Mouse (Mus musculus) layer of hippocampus, adult 9-11 months (tissue): ENCODE data around the gene Tcf7l1.

Source experiments
- DNase-seq: peaks from one replicate; pipeline ENCODE4 v3.0.0; 2022

The Tcf7l1 gene

DNA sequence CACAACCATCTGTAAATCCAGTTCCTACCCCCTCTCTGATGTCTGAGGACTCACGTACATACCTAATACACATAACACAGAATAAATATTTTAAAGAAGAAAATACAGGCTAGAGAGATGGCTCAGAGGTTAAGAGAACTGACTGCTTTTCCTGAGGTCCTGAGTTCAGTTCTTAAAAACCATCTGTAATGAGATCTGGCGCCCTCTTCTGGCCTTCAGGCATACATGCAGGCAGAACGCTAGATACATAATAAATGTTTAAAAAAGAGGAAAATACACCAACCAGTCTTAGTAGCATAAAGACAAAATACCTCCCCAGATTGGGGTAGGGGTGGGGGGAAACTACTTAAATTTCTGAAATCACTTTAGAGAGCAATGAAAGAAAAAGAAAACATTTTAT lies 131.0 kb downstream of the Tcf7l1 start:
- no peak for DNase-seq

DNA sequence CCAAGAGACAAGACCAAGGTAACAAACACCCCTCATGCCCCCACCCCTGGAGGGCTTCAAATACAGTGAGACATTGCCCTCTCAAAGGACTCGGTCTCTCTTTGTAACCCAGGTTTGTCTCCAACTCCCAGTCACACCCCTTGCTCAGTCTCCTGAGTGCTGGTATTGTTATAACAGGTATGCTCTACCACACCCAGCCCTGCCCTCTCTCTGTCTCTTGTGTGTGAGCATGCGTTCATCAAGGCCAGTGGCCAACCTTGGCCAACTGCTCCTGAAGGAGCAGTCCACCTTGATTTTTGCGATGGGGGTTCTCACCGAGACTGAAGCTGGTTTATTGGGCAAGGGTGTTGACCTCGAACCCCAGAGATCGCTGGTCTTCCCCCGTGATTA lies 133.0 kb downstream of the Tcf7l1 start:
- no peak for DNase-seq

DNA sequence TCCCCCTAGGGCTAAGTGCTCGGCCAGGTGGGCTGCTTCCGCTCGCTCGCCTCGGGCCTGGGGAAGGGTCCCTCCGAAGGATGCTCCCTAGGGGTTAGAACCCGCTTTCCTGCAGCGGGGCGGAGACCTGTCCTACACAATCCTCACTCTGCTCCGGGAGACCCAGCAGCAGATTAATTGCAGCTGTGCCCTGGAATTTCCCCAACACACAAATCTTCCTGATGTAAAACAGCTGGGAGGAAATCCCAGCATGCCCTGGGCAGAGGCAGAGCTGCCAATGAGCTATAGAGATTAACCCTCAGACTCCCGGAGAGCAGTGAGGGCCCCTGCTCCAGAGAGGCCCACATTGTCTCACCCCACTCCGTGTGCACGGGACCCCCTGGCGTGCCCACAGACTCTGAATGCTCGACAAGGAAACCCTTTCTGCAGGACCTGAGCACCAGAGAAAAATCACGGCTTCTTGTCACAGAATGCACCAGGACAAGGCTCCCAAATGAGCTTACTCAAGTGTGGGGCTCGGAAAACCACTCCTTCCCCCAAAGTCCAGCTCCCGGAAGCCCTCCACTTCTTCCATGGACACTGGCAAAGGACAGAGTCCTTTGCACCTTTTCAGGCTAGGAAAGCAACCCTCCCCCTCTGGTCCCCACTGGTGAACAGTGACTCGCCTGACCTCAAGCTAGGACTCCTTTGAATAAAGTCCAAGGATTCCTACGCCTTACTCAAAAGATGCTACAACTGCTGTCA lies 133.6 kb downstream of the Tcf7l1 start:
- no peak for DNase-seq

DNA sequence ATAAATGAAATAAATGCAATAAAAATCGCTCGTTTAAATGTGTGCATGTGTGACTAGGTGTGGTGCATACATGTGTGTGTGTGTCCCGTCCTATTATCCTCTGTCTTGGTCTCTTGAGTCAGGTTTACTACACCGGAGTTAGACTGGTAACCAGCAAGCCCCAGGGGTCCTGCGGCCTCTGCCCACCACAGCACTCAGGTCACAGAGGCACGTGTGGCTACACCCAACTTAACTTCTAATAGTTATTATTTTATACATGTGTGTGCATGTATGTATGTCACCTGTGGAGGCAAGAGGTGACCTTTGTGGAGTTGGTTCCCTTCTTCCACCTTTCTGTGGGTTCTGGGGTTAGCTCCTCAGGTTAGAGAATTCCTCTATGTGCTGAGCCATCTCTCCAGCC lies 134.7 kb downstream of the Tcf7l1 start:
- no peak for DNase-seq

DNA sequence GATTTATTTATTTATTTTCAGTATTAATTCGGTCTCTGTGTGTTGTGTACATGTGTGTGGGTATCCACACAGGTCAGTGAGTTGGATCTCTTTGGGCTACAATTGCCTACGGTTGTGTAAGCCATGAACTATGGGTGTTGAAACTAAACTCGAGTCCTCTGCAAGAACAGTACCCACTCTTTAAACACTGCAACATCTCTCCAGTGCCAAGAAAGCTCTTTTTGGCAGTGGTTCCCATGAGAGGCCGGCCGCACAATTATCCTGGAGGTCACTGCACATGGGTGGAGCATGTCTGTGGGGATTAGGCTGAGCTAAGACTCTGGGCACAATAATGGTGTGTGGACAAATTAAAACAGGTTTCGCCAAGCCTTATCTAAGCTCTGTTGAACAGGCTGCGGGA lies 135.6 kb downstream of the Tcf7l1 start:
- DNase-seq = no peak

DNA sequence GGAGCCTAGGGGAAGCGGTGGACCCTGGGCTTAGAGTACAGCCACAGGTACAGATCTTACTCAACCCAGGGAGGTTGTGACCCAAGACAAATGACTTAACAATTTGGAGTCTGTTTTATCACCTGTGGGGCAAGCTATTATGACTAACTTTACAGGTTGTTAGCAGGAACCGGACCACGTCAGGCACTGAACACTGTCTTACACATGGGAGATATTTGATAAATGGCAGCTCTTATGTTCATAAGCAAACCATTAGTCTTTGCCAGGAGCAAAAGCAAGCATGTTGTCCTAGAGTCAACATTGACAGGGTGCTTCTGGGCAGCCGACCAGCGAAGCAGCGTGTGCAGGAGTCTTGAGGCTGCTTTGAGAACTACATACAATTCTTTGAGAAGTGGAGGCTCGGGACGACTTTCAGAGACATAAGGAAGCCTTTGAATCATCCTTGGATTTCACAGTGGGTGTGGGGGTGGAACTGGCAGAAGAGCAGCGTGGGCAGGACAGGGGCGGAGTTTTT lies 138.7 kb downstream of the Tcf7l1 start:
- DNase-seq = peak; percentile 75

DNA sequence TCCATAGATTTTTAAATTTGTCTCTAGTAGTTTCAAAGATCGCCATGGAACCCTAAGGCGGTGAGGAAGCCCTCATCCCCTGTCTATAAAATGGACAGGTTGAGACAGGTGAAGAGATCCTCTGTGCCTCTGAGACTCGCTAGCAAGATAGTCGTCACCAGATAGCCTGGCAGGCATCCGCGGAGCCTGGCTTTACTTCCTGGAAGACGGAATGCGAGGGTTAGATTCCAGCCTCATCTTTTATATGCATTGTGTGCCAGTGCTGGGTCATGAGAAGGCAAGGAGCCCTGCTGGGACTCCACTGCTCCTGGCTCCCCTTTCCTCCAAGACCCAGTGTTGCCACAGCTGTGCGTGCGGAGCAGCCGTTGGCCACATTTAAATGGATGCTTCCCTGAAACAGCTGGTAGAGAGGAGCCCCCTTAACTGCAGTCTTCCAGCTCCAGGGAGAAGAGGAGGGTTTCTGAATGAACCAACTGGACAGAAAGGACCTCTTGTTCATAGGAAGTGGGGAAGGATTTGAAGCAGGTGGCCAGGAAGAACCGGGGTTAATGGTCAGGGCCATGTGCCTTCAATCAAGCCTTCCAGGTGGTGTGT lies 141.0 kb downstream of the Tcf7l1 start:
- DNase-seq = no peak

DNA sequence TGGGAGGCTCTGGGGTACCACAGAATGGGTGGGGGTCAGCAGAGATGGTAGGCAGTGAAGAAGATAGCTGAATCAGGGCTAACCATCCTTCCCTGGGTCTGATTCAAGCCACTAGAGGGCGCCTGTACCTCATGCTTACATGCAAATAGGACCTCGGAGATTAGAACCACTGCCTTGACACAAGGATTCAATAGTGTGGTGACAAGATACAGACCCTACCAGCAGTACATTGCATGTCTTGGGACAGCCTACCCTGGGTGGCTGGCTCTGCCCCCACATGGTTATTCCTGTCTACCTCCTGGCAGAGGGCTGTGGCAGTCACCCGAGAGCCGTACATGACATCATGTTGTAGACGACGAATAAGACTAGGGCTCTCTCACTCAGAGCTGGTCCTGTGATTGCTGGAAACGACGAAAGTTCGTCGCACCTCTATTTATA lies 141.7 kb downstream of the Tcf7l1 start:
- DNase-seq = peak; percentile 66

DNA sequence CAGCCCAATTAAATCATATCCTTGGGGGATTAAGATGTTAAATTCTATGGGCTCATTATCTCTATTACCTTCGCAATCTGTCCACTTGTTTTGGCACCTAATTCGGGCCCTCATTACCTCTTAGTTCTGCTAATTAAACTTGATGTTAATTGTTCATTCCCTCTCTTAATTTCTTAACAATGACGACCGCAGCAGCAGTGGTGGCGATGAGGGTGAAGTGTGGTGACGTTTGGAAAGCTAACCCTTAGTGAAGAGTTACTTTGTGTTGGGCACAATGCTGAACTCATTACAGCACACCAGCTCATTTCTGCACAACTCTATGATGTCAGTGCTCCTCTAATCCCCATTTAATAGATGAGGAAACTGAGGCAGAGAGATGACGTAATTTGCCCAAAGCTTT lies 143.7 kb downstream of the Tcf7l1 start:
- no peak for DNase-seq

DNA sequence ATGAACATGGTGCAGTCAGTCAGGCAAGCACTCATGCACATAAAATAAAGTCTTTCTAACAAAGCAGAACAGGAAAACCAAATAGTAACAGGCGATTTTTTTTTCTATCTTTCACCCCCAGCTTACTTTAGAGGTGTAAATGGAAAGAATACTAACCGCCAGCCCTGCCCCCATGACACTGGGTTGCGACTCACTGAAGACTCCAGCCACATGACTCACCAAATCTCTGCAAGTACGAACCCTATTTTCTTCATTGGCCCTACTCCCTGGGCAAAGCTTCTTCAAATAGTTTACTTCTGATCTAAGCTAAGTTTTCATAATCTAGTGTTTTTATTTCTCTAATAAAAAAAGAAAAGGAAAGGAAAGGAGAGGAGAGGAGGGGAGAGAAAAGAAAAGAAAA lies 144.5 kb downstream of the Tcf7l1 start:
- no peak for DNase-seq

DNA sequence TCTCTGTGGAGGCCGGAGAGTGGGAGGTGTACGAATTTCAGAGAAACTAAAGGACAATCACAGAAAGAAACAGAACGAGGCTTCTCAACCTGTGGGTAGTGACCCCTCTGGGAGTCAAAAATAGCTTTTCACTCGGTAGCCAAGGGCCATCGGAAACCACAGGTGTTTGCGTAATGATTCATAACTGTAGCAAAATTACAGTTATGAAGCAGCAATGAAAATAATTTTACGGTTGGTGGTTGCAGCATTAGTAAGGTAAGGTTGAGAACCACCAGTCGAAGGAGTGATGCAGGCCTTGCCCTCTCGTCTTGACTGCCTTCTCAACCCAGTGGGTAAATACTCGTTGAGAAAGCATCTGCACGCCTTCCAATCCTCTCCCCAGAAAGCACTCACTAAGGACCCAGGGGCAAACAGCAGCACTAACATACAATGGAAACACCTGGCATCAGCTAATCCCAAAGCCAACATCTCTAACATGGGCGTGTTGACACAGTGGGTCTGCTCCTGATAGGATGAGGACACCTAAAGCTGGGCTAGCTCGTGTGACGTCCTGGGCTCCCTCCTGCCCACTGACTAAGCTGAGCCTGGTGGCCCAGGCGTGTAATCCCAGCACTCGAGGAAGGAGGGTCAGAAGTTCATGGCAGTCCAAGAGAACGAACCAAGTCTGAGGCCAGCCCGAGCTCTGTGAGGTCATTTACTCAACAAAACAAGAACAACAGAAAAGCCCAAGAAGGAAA lies 147.7 kb downstream of the Tcf7l1 start:
- no peak for DNase-seq

DNA sequence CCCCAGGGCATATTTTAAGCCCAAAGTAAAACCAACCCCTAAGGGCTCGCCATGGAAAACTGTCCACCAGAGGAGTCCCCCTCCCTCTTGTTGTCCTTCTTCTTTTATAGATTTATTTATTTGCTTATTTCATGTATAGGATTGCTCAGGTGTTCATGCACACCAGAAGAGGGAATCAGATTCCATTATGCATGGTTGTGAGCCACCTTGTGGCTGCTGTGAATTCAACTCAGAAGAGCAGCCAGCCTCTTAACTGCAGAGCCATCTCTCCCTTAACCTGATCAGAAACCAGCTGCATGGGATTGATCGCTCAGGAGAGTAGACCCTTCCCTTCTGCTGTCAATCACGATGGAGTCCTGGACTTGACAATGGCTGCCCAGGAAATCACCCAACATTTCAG lies 152.1 kb downstream of the Tcf7l1 start:
- DNase-seq = no peak

DNA sequence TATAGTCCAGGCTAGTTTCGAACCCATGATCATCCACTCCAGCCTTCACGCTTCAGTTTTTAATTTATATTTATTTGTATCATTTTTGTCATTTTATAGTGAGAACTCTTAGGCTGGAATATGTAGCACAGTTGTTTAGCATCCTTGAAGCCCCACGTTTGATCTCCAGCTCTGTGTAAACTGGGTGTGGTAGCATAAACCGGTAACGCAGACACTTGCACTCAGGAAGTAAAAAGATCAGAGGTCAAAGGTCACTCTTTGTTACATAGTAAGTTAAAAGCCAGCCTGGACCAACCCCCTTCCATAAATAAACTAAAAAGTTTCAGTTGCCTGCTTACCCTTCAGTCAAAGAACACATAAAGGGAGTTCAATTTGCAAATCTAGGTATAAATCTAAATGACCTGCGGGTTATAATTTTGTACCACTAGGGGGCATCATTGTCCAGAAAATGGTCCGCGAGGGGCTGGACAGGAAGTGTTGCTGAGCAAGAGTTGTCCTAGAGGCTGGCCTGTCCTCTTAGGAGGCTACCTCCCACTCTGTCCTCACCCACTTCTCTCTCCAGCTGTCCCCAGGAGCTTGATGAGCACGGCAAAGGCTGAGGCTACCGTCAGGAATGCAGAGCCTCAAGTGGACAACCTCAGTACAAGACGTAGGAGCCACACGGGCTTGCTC lies 153.2 kb downstream of the Tcf7l1 start:
- DNase-seq = peak; percentile 41

DNA sequence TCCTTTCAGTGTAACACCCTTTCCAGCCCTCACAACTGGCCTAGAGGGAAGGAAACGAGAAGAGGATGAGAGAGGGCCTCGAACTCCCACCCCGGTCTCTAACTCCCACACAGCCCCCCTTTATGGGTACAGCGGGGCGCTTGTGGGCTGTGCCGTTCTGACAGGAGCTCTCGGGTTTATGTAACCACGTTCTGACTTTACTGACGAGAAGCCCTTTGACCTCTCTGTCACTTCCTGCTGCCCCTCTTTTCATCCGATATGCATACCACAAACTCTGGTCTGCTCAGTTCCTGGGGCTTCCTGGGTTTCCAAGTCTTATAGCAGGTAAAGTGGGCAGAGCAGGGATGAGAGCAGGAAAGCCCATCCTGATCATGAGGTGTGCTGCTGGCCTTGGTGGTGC lies 154.7 kb downstream of the Tcf7l1 start:
- DNase-seq = no peak

DNA sequence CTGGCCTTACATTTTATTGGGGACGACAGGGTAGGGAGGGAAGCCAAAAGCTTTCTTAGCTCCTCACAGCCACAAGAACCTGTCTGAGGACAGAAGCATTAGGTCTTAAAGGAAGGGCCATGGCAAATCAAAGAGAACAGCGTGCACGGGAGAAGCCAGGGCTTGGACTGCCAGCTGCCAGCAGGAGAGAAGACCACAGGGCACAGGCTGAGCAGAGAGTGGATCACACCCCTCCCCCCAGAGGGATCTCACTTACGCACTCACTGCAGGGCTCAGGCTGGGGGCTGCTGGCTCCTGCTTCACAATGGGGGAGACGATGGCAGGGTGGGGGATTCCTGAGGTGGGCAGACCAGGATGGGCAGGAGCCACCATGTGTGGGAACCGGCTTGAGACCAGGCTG lies 157.4 kb downstream of the Tcf7l1 start:
- DNase-seq = no peak

DNA sequence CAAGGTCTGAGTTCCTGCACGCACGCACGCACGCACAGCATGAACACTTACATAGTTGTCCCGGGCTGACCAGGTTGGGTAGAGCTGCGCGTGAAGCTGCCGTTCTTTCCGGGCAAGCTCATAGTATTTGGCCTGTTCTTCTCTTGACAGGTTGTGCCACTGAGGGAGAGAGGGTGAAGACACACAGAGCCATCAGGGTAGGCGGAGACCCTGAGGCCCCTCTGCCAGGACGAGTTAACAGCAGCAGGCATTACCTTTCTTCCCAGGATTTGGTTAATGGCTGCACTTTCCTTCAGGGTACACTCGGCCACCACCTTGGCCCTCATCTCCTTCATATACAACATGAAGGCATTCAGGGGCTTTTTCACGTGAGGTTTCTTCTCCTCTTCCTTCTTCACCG lies 158.1 kb downstream of the Tcf7l1 start:
- DNase-seq = no peak

DNA sequence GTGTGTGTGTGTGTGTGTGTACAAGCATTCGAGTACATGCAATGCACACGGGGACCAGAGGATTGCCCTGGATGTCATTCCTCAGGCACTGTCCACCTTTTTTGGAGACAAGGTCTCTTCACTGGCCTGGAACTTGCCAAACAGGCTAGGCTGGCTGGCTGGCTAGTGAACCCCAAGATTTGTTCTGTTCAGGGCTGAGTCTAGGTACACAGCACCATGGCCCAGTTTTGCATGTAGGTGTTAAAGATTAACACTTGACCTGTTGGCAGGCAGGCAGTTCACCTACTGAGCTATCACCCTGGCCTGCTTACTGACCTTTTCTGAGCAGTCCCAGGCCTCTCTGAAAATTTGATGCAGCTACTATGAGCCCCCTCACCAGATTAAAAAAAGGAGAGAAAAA lies 158.7 kb downstream of the Tcf7l1 start:
- DNase-seq = no peak

DNA sequence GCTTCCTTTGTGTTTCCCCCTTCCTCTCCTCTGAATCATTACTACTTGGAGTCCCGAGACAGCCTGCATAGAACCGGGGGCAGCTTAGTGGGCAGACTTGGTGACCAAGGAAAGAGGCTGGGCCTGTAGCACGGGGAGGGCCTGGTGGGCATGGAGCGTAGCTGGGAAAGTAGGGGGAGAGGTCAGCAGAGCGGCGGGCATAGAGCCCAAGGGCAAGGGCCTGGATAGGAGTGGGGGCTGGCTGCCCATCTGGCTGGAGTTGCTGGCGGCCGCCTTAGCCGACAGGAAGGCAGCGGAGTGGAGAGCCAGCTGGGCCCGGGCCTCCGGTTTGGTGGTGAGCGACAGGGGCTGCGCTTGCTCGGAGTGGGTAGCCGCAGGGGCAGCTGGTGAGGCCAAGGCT lies 161.8 kb downstream of the Tcf7l1 start:
- DNase-seq = peak; percentile 14

DNA sequence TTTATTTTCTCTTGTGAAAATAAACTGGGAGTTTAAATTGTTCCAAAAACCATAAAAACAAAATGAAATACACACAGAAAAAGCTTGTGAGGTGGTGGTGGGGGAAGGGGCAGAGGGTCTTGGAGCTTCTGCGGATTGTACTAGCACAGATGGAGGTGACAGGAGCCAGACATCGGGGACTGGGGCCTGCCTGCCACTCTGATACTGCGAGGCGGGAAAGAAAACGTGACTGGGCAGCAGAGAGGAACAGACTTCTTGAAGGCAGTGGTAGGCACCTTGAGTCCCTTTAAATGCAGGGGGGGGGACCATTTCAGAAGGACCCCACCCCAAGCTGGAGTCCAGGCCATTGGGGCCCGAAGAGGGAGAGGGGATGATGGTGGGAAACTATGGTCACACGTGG lies 162.7 kb downstream of the Tcf7l1 start:
- no peak for DNase-seq

DNA sequence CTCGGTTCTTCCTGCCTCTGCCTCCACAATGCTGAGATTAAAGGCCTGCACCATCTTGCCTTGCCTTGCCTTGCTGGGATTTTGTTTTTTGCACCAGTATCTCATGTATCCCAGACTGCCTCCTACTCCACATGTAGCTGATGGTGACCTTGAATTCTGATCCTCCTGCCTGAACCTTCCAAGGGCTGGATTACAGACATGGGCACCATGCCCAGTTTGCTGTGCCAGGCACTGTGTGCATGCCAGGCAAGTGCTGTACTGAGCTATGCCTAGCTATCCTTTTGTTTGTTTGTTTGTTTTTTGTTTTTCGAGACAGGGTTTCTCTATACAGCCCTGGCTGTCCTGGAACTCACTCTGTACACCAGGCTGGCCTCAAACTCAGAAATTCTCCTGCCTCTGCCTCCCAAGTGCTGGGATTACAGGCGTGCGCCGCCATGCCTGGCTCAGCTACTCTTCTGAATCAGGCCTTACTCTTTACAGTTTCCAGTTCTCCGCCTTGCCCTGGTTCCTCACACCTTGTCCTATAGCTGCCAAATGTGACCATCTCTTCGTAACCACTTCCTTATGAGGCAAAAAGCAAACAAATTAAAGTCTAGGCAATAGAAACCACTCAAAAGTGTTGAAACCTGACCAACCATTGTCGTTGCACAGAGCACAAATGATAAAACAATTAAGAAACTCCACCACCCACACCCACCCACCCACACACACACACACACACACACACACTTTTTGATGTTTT lies 165.2 kb downstream of the Tcf7l1 start:
- DNase-seq = no peak

DNA sequence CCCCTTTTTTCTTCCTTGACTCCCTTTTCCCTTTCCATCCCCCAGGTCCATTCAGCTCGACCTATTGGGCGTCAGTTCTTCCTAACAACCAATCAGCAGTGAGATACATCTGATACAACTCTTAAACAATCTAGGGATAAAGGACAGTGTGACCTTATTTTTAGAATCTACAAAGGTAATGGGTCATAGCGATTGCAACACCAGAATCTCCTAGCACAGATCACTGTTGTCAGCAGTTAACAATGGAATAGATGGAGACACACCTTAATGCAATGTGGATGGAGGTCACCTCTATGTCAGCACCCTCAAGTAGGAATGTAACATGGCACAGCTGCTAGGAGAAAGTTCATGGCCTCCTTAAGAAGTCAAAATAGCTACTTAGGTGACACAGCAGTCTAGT lies 166.1 kb downstream of the Tcf7l1 start:
- no peak for DNase-seq

DNA sequence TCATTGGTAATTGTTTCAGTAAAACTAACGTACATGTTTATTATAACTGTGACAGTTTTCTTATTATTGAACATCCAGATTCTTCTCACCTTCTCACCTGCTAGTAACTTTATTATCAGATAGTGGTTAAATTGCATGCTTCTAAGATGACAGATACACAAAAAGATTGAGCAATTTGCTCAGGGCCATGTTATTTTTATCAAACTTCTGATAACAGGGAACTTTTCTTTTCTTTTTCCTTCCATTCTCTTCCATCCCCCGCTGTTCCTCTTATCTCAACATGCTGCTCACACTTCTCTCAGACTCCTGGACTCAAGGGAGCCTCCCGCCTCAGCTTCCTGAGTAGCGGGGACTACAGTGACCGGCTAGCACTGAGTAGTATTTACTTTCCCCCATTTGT lies 168.1 kb downstream of the Tcf7l1 start:
- no peak for DNase-seq
